Mouse (Mus musculus): ENCODE measurements at regions not wholly inside any gene's neighbourhood (a gene's known extent, or its start where the extent isn't known, plus 50 kb on each side); places are given as distances from the start of the nearest gene placed in this dataset.
A peak's percentile ranks its signal among the peaks of the same experiment; 100 is the strongest.
"Not testable (repeated sequence)": the region's sequence is repeated elsewhere in the genome, so short reads cannot be mapped to it uniquely, and the experiment has no call there.

GRCm38 (mm10) chr8:19976461-19976860 is 73.3 kb downstream of the Gm31371 start:
- H3K9me3 ChIP-seq, result peaks cover 32% of the 10 kb centered on the region
- H3K4me3 ChIP-seq; H3K27ac ChIP-seq; H3K27me3 ChIP-seq (ENCODE audit: insufficient read depth, poor library complexity, severe bottlenecking); H3K4me1 ChIP-seq (replicated peaks); H3K36me3 ChIP-seq; DNase-seq (ENCODE audit: low spot score): not testable (repeated sequence)

DNA sequence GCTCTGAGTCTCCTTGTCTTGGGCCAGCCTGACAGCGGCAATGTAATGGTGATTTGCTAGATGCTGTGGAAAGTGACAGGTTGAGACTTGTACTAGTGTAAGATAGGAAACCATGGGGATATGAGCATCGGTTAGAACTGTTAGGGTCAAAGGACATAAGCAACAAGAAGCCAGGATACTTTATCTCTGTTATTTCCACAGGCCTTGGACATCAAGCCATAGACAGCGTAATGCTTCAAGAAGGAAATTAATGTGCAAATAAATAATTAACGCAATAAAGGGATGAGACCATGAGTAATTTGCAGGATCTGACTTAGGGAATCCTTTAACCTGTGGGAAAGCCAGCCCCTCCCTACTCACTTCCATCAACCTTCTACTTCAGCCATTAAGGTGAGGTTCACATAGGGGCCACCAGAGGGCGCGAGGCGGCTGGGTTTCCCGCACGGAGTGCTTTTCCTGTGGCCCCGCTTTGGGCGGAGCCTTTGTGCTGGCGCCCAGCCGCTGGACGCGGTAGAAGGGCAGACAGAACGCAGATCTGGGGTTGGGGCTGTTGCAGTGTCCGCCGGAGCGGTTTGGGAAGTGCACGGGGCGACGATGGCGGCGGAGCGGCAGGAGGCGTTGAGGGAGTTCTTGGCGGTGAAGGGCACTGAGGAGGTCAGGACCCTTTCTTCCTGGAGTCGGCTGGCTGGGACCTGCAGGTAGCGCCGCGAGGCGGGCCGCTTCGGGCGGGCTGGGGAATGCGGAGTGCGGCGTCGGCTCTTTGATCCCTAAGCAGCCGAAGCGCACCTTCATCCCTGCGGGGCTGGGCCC is 76.5 kb downstream of the Gm31371 start:
- H3K4me3 ChIP-seq, result peak overlapping the region; percentile 56
- DNase-seq (ENCODE audit: low spot score), result peak; percentile 77
- 9% methylated on average over 42 of the region's 42 CpGs for WGBS
- H3K36me3 ChIP-seq, result peaks cover 6% of the 10 kb centered on the region
- H3K27me3 ChIP-seq (ENCODE audit: insufficient read depth, poor library complexity, severe bottlenecking), result no peaks in the 10 kb centered on the region
- peaks cover 47% of the 10 kb centered on the region for H3K9me3 ChIP-seq
- peak overlapping the region; percentile 83 for H3K27ac ChIP-seq
- peaks cover 7% of the 10 kb centered on the region; the same call in 1 of the 2 replicates for H3K4me1 ChIP-seq (replicated peaks)

DNA sequence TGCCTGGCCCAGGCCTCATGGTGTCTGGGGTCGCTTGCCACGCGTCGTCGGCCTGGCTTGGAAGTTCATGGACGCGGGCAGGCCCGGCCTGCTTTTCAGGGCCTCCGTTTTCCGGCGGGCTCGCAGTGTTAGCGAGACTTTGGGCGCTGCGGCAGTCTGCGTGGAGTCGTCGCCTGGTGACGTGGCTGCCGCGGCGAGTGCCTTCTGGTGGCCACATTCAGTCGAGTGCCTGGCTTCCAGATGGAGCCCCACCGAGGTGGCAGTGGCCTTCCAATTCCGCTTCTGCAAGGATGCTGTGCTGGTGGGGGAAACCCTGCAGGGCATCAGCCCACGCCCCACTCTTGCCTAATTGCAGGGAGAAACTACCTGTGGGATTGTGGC is 77.1 kb downstream of the Gm31371 start:
- not testable (repeated sequence) for DNase-seq (ENCODE audit: low spot score)
- peak overlapping the region; percentile 83 for H3K27ac ChIP-seq
- WGBS, result 27% methylated on average over 26 of the region's 26 CpGs

DNA sequence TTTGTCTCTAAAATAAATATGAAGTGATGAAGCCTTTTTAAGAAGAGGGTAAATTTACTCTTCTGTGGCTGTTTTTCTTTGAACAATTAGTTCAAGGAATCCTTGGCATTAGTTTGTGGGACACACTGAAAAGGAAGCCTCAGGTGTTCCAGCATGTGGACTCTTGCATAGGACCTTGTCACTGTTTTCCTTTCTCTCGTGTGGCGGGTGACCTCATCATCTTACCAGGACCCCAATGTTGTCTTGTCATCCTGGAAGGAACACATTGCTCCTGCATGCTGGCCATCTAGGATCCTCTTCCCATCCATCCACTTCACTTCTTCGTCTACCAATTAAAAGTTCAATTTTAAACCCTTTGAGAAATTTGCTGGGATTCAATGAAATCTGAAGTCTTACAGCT is 104.9 kb downstream of the Gm31371 start:
- not testable (repeated sequence) for DNase-seq (ENCODE audit: low spot score)

More for the DNA sequence above, 77.1 kb downstream of the Gm31371 start:
- Histone ChIP-seq H3K4me3 (peak overlapping the region; percentile 56), H3K9me3 (peaks cover 47% of the 10 kb centered on the region)
- not testable (repeated sequence) for H3K27me3 ChIP-seq (ENCODE audit: insufficient read depth, poor library complexity, severe bottlenecking); H3K36me3 ChIP-seq; H3K4me1 ChIP-seq (replicated peaks)

GRCm38 (mm10) chr8:20010947-20011346 is 107.8 kb downstream of the Gm31371 start:
- peaks cover 25% of the 10 kb centered on the region for H3K9me3 ChIP-seq
- WGBS, result 77% methylated on average over 8 of the region's 8 CpGs
- not testable (repeated sequence) for H3K27me3 ChIP-seq (ENCODE audit: insufficient read depth, poor library complexity, severe bottlenecking); H3K4me3 ChIP-seq; H3K4me1 ChIP-seq (replicated peaks); DNase-seq (ENCODE audit: low spot score); H3K27ac ChIP-seq
- H3K36me3 ChIP-seq, result peaks cover 12% of the 10 kb centered on the region

More for the DNA sequence above, 104.9 kb downstream of the Gm31371 start:
- not testable (repeated sequence) for H3K27me3 ChIP-seq (ENCODE audit: insufficient read depth, poor library complexity, severe bottlenecking); H3K27ac ChIP-seq; H3K4me3 ChIP-seq; H3K4me1 ChIP-seq (replicated peaks); H3K36me3 ChIP-seq
- peaks cover 17% of the 10 kb centered on the region for H3K9me3 ChIP-seq
- 80% methylated on average over 3 of the region's 3 CpGs for WGBS

DNA sequence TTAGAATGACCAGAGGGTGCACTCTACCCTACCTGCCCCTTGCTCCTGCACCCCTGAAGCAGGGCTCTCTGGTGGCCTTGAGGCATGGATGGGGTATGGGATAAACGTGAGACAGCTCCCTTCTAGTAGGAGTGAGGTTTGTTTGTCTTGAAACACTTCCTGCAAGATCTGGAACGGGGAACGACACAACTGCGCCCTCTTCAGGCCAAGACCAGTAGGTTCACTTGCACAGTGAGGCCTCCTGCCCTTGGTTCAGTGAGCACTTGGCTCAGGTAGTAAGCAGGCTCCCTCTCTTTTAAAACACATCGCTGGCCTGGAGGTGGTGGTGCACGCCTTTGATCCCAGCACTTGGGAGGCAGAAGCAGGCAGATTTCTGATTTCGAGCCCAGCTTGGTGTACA is 110.1 kb downstream of the Gm31371 start:
- not testable (repeated sequence) for DNase-seq (ENCODE audit: low spot score); H3K4me3 ChIP-seq; H3K4me1 ChIP-seq (replicated peaks); H3K27ac ChIP-seq; H3K27me3 ChIP-seq (ENCODE audit: insufficient read depth, poor library complexity, severe bottlenecking)
- 79% methylated on average over 7 of the region's 7 CpGs for WGBS
- Histone ChIP-seq H3K9me3 (peaks cover 24% of the 10 kb centered on the region), H3K36me3 (peaks cover 12% of the 10 kb centered on the region)

DNA sequence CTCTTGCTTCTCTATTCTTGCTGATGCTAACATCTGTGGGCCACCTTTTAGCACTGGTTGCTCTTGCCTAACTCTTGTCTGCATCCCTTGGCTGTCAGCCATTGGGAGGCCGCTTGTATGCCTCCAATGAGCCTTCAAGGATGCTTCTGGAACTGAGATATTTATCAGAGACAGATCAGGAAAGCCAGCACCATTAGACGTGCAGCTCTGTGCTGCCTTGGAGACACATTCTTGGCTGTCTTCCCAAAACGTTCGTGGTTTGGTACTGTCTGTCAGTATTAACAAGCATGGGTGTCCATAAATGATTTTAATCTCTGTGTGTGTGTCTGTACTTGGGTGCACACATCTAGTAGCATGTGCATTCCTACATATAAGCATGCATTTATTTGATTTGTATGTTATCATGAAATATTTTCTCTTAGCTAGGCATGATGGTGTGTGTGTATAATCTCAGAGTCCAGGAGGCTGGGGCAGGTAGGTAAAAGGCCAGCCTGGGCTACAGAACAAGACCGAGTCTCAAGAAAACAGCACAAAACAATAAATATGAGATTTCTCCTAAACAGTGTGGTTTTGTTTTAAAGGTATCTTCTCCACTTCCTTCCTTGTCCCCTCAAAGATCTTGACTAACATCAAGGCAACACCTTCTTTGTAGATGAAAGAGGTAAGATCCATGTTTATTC is 111.4 kb downstream of the Gm31371 start:
- H3K9me3 ChIP-seq, result peaks cover 24% of the 10 kb centered on the region
- H3K27me3 ChIP-seq (ENCODE audit: insufficient read depth, poor library complexity, severe bottlenecking); DNase-seq (ENCODE audit: low spot score); H3K4me3 ChIP-seq; H3K4me1 ChIP-seq (replicated peaks); H3K27ac ChIP-seq: not testable (repeated sequence)
- peaks cover 12% of the 10 kb centered on the region for H3K36me3 ChIP-seq
- 86% methylated on average over 5 of the region's 5 CpGs for WGBS

GRCm38 (mm10) chr8:20015411-20016081 is 112.4 kb downstream of the Gm31371 start:
- DNase-seq (ENCODE audit: low spot score); H3K27me3 ChIP-seq (ENCODE audit: insufficient read depth, poor library complexity, severe bottlenecking); H3K4me3 ChIP-seq; H3K27ac ChIP-seq; H3K4me1 ChIP-seq (replicated peaks): not testable (repeated sequence)
- WGBS, result 91% methylated on average over 6 of the region's 6 CpGs
- H3K36me3 ChIP-seq, result peaks cover 12% of the 10 kb centered on the region
- H3K9me3 ChIP-seq, result peaks cover 17% of the 10 kb centered on the region

DNA sequence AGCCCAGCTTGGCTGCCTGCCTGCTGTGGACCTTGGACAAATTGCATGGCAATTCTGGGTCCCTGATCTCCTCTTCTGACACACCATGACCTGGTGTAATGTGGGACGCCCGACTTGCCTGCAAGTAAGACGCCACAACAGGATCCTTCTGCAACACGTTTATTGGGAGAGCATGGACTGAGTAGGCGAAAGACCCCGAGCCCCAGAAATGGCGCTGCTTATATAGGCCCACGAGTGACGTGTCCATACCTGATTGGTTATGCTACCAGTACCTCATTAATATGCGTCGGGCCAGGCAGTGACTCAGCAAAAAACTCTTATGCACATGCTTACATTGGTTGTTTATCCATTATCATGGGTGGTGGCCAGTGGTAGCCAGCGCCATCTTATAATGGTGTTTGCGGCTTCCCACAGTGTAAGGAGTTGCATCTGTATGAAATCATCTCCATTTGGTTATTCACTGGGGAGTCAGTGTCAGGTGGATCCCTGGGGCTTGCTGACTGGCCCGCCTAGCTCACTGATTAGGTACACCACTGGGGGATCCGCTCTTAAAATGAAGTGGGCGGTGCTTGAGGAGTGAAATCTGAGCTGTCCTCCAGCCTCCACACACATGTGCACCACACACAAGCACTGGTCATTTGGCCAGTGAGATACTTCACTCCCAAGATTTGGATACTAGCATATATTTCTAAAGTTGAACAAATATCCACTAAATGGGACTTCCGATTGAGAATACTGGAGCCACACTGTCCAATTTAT is 113.1 kb downstream of the Gm31371 start:
- not testable (repeated sequence) for H3K4me3 ChIP-seq; DNase-seq (ENCODE audit: low spot score); H3K27ac ChIP-seq; H3K27me3 ChIP-seq (ENCODE audit: insufficient read depth, poor library complexity, severe bottlenecking); H3K4me1 ChIP-seq (replicated peaks)
- peaks cover 14% of the 10 kb centered on the region; the same call in 1 of the 2 replicates for H3K9me3 ChIP-seq
- 86% methylated on average over 17 of the region's 17 CpGs for WGBS
- H3K36me3 ChIP-seq, result peaks cover 12% of the 10 kb centered on the region

DNA sequence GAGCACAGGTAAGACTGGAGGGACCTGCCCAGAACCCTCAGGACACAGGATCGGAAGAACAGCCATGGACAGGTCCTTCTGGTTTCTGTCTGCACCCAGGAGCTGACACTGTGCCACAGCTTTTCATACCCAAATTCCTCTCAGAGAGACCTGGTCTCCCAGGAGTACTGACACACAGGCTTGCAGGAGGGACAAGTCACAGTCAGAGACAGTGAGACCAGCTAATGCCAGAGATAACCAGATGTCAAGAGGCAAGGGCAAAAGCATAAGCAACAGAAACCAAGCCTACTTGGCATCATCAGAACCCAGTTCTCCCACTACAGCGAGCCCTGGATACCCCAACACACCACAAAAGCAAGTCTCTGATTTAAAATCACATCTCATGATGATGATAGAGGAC is 122.3 kb downstream of the Gm31371 start:
- not testable (repeated sequence) for H3K4me1 ChIP-seq (replicated peaks); H3K27me3 ChIP-seq (ENCODE audit: insufficient read depth, poor library complexity, severe bottlenecking); H3K4me3 ChIP-seq; DNase-seq (ENCODE audit: low spot score); H3K27ac ChIP-seq; H3K36me3 ChIP-seq; H3K9me3 ChIP-seq
- WGBS, result 85% methylated on average over 1 of the region's 2 CpGs

DNA sequence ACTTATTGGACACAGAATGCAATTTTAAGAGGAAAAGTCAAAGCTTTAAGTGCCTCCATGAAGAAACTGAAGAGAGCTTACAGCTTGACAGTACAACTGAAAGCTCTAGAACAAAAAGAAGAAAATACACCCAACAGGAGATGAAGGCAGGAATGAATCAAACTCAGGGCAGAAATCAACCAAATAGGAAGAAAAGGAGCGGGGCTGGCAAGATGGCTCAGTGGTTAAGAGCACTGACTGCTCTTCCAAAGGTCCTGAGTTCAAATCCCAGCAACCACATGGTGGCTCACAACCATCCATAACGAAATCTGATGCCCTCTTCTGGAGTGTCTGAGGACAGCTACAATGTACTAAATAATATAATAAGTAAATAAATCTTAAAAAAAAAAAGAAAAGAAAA is 124.8 kb downstream of the Gm31371 start:
- 71% methylated on average over 2 of the region's 2 CpGs for WGBS
- not testable (repeated sequence) for H3K4me1 ChIP-seq (replicated peaks); DNase-seq (ENCODE audit: low spot score); H3K27me3 ChIP-seq (ENCODE audit: insufficient read depth, poor library complexity, severe bottlenecking); H3K36me3 ChIP-seq; H3K4me3 ChIP-seq; H3K27ac ChIP-seq; H3K9me3 ChIP-seq

DNA sequence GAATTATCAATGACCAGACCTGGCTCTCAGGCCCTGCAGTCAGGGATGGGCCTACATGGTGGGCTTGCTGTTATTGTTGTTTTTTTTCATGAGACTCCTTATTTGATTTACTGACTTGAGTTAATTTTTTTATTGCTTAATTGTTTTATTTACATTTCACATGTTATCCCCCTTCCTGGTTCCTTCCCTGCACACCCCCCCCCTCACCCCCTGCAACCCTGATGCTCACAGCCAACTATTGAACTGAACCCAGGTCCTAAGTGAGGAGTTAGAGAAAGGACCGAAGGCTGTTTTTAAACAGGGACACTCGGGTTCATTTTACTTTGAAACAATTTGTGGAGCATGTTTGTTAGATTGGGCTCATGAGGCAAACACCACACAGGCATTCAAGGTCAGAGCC is 126.9 kb downstream of the Gm31371 start:
- DNase-seq (ENCODE audit: low spot score); H3K4me1 ChIP-seq (replicated peaks); H3K27ac ChIP-seq; H3K4me3 ChIP-seq; H3K9me3 ChIP-seq; H3K36me3 ChIP-seq; H3K27me3 ChIP-seq (ENCODE audit: insufficient read depth, poor library complexity, severe bottlenecking): not testable (repeated sequence)
- 87% methylated on average over 2 of the region's 2 CpGs for WGBS

All from hindbrain, embryonic 10.5 days (tissue).